Mouse (Mus musculus) embryonic facial prominence, embryonic 15.5 days (tissue): ENCODE measurements around the gene Usp15. TPM values are rescaled to one million over a fixed set of nuclear protein-coding genes. Genes with fewer than 3 reads are reported as not detected.

Experiments used
- ATAC-seq: fragments of 200-750 bp; cut with Nextera tagmentation; 2 replicates; pipeline ENCODE4 v1.8.0; 2017; ENCODE audit warnings: low read depth, moderate TSS enrichment; ENCODE audit not compliant: insufficient number of reproducible peaks, low FRiP score, low TSS enrichment
- H3K27ac ChIP-seq: fragments of 300-500 bp; sonication (generic); replicated peaks from 2 replicates; pipeline ENCODE4 v1.5.1; 2015; ENCODE audit warnings: mild to moderate bottlenecking, inconsistent platforms
- H3K27me3 ChIP-seq: fragments of 300-500 bp; sonication (generic); 2 replicates; pipeline ENCODE4 v1.6.1; 2015; ENCODE audit warnings: inconsistent platforms
- H3K36me3 ChIP-seq: fragments of 300-500 bp; sonication (generic); 2 replicates; pipeline ENCODE4 v1.6.1; 2015; ENCODE audit warnings: mild to moderate bottlenecking, inconsistent platforms
- H3K4me1 ChIP-seq: fragments of 300-500 bp; sonication (generic); 2 replicates; pipeline ENCODE4 v1.6.1; 2015; ENCODE audit warnings: inconsistent platforms
- H3K4me2 ChIP-seq: fragments of 300-500 bp; sonication (generic); replicated peaks from 2 replicates; pipeline ENCODE4 v1.6.1; 2015; ENCODE audit warnings: mild to moderate bottlenecking, inconsistent platforms
- H3K4me3 ChIP-seq: fragments of 300-500 bp; sonication (generic); replicated peaks from 2 replicates; pipeline ENCODE4 v1.5.1; 2015; ENCODE audit warnings: mild to moderate bottlenecking, inconsistent platforms
- H3K9ac ChIP-seq: fragments of 300-500 bp; sonication (generic); 2 replicates; pipeline ENCODE4 v1.6.1; 2015; ENCODE audit warnings: inconsistent platforms
- H3K9me3 ChIP-seq: fragments of 300-500 bp; sonication (generic); replicated peaks from 2 replicates; pipeline ENCODE4 v1.6.1; 2016; ENCODE audit warnings: inconsistent platforms
- WGBS: fragments of 180-500 bp; shearing (Covaris S2); methylation state at CpG from one replicate; pipeline ENCODE4 v1.1.7; 2015; 5-methylcytosine and 5-hydroxymethylcytosine counted together
- polyA plus RNA-seq: library from polyadenylated mRNA; unstranded; fragments of >200 nt; fragmentation: Nextera tagmentation; extraction: Ambion mirVana; gene quantifications from 2 replicates; pipeline ENCODE4 v1.2.1, GENCODE M21; 2015

Usp15 gene
- polyA plus RNA-seq, 1 experiment from 2014 or later = 53.9 TPM

- Histone ChIP-seq H3K27me3 (no peaks in the 10 kb centered on the region), H3K4me2 (no peak overlapping the region), H3K4me3 (no peak overlapping the region), H3K4me1 (no peaks in the 10 kb centered on the region), H3K9me3 (no peaks in the 10 kb centered on the region), H3K27ac (no peak overlapping the region), H3K36me3 (peaks cover 22% of the 10 kb centered on the region; the same call in 1 of the 2 replicates), H3K9ac (no peak overlapping the region)
- WGBS = 95% methylated on average over 5 of the region's 5 CpGs
- ATAC-seq = no peak
Measured at GRCm38 (mm10) chr10:123142395-123143050, 54.3 kb downstream of the Usp15 start.

- Histone ChIP-seq H3K27ac (no peak overlapping the region), H3K9ac (no peak overlapping the region), H3K36me3 (peaks cover 26% of the 10 kb centered on the region; the same call in 1 of the 2 replicates), H3K4me2 (no peak overlapping the region), H3K4me3 (no peak overlapping the region), H3K27me3 (no peaks in the 10 kb centered on the region), H3K4me1 (no peaks in the 10 kb centered on the region), H3K9me3 (no peaks in the 10 kb centered on the region)
- WGBS = 81% methylated on average over 10 of the region's 10 CpGs
- ATAC-seq = no peak
Measured at GRCm38 (mm10) chr10:123135818-123136217, 61.0 kb downstream of the Usp15 start.

- ATAC-seq = no peak
- Histone ChIP-seq H3K4me1 (no peaks in the 10 kb centered on the region), H3K27ac (no peak overlapping the region), H3K4me2 (no peak overlapping the region), H3K27me3 (no peaks in the 10 kb centered on the region), H3K4me3 (no peak overlapping the region), H3K9ac (no peak overlapping the region), H3K36me3 (peaks cover 48% of the 10 kb centered on the region), H3K9me3 (no peaks in the 10 kb centered on the region)
- 88% methylated on average over 10 of the region's 10 CpGs for WGBS
Measured at GRCm38 (mm10) chr10:123131487-123131886, 65.3 kb downstream of the Usp15 start.

GRCm38 (mm10) chr10:123120666-123121392 lies 76.0 kb downstream of the Usp15 start:
- no peak overlapping the region for H3K9ac ChIP-seq
- WGBS = 93% methylated on average over 14 of the region's 14 CpGs
- no peaks in the 10 kb centered on the region for H3K27me3 ChIP-seq
- H3K4me3 ChIP-seq = no peak overlapping the region
- ATAC-seq = no peak
- no peaks in the 10 kb centered on the region for H3K4me1 ChIP-seq
- H3K27ac ChIP-seq = no peak overlapping the region
- H3K36me3 ChIP-seq = peaks cover 75% of the 10 kb centered on the region
- H3K4me2 ChIP-seq = no peak overlapping the region
- no peaks in the 10 kb centered on the region for H3K9me3 ChIP-seq

- Histone ChIP-seq H3K36me3 (peaks cover 68% of the 10 kb centered on the region), H3K9me3 (no peaks in the 10 kb centered on the region), H3K4me1 (no peaks in the 10 kb centered on the region), H3K9ac (no peak overlapping the region), H3K4me2 (no peak overlapping the region), H3K4me3 (no peak overlapping the region), H3K27ac (no peak overlapping the region), H3K27me3 (no peaks in the 10 kb centered on the region)
- WGBS = 80% methylated on average over 14 of the region's 14 CpGs
- no peak for ATAC-seq
Measured at GRCm38 (mm10) chr10:123116861-123117260, 79.9 kb downstream of the Usp15 start.

- Histone ChIP-seq H3K4me2 (no peak overlapping the region), H3K9ac (no peak overlapping the region), H3K9me3 (no peaks in the 10 kb centered on the region), H3K27me3 (no peaks in the 10 kb centered on the region), H3K27ac (no peak overlapping the region), H3K4me3 (no peak overlapping the region), H3K36me3 (peaks cover 43% of the 10 kb centered on the region), H3K4me1 (no peaks in the 10 kb centered on the region)
- ATAC-seq = no peak
- 92% methylated on average over 8 of the region's 8 CpGs for WGBS
Measured at GRCm38 (mm10) chr10:123113466-123113865, 83.3 kb downstream of the Usp15 start.

- H3K4me3 ChIP-seq = no peak overlapping the region
- no peaks in the 10 kb centered on the region for H3K4me1 ChIP-seq
- H3K27ac ChIP-seq = no peak overlapping the region
- 91% methylated on average over 9 of the region's 9 CpGs for WGBS
- H3K27me3 ChIP-seq = no peaks in the 10 kb centered on the region
- ATAC-seq = no peak
- peaks cover 42% of the 10 kb centered on the region for H3K36me3 ChIP-seq
- no peak overlapping the region for H3K9ac ChIP-seq
- no peak overlapping the region for H3K4me2 ChIP-seq
- no peaks in the 10 kb centered on the region for H3K9me3 ChIP-seq
Measured at GRCm38 (mm10) chr10:123112787-123113168, 84.0 kb downstream of the Usp15 start.

GRCm38 (mm10) chr10:123112056-123112786 lies 84.6 kb downstream of the Usp15 start:
- H3K36me3 ChIP-seq = peaks cover 37% of the 10 kb centered on the region
- H3K27ac ChIP-seq = no peak overlapping the region
- no peaks in the 10 kb centered on the region for H3K4me1 ChIP-seq
- H3K9me3 ChIP-seq = no peaks in the 10 kb centered on the region
- no peak for ATAC-seq
- no peak overlapping the region for H3K4me2 ChIP-seq
- no peaks in the 10 kb centered on the region for H3K27me3 ChIP-seq
- H3K9ac ChIP-seq = no peak overlapping the region
- H3K4me3 ChIP-seq = no peak overlapping the region
- 81% methylated on average over 11 of the region's 11 CpGs for whole genome bisulfite sequencing

GRCm38 (mm10) chr10:123110548-123110947 lies 86.2 kb downstream of the Usp15 start:
- WGBS = 79% methylated on average over 11 of the region's 11 CpGs
- H3K27ac ChIP-seq = no peak overlapping the region
- H3K9ac ChIP-seq = no peak overlapping the region
- H3K4me3 ChIP-seq = no peak overlapping the region
- no peak overlapping the region for H3K4me2 ChIP-seq
- peaks cover 22% of the 10 kb centered on the region for H3K36me3 ChIP-seq
- H3K4me1 ChIP-seq = no peaks in the 10 kb centered on the region
- no peaks in the 10 kb centered on the region for H3K9me3 ChIP-seq
- H3K27me3 ChIP-seq = no peaks in the 10 kb centered on the region
- ATAC-seq = no peak

- no peak overlapping the region for H3K9ac ChIP-seq
- no peak overlapping the region for H3K4me2 ChIP-seq
- H3K4me1 ChIP-seq = no peaks in the 10 kb centered on the region
- H3K4me3 ChIP-seq = no peak overlapping the region
- H3K27me3 ChIP-seq = no peaks in the 10 kb centered on the region
- ATAC-seq = no peak
- H3K36me3 ChIP-seq = peaks cover 9% of the 10 kb centered on the region
- 87% methylated on average over 1 of the region's 1 CpGs for WGBS
- H3K9me3 ChIP-seq = no peaks in the 10 kb centered on the region
- no peak overlapping the region for H3K27ac ChIP-seq
Measured at GRCm38 (mm10) chr10:123108527-123108926, 88.3 kb downstream of the Usp15 start.

GRCm38 (mm10) chr10:123108121-123108520 lies 88.7 kb downstream of the Usp15 start:
- Histone ChIP-seq H3K4me2 (no peak overlapping the region), H3K4me3 (no peak overlapping the region), H3K9ac (no peak overlapping the region), H3K9me3 (no peaks in the 10 kb centered on the region), H3K4me1 (no peaks in the 10 kb centered on the region), H3K27me3 (no peaks in the 10 kb centered on the region), H3K27ac (no peak overlapping the region), H3K36me3 (peaks cover 6% of the 10 kb centered on the region; the same call in 1 of the 2 replicates)
- no peak for ATAC-seq
- 68% methylated on average over 5 of the region's 5 CpGs for WGBS
